Mouse (Mus musculus) ES-E14 (cell line): ENCODE measurements around the gene Plp1.

ENCODE experiments used
- CHD2 ChIP-seq: IDR thresholded peaks from 2 replicates; pipeline ENCODE4 v1.6.1; 2014; ENCODE audit warnings: mild to moderate bottlenecking, low read depth, low read length, inconsistent platforms
- HCFC1 ChIP-seq: IDR thresholded peaks from 2 replicates; pipeline ENCODE4 v1.6.1; 2012; ENCODE audit warnings: low read length, inconsistent platforms, borderline replicate concordance; ENCODE audit not compliant: insufficient read depth
- MAFK ChIP-seq: IDR thresholded peaks from 2 replicates; pipeline ENCODE4 v1.6.1; 2014; ENCODE audit warnings: mild to moderate bottlenecking, low read depth, low read length, inconsistent platforms; ENCODE audit not compliant: insufficient read depth

DNA sequence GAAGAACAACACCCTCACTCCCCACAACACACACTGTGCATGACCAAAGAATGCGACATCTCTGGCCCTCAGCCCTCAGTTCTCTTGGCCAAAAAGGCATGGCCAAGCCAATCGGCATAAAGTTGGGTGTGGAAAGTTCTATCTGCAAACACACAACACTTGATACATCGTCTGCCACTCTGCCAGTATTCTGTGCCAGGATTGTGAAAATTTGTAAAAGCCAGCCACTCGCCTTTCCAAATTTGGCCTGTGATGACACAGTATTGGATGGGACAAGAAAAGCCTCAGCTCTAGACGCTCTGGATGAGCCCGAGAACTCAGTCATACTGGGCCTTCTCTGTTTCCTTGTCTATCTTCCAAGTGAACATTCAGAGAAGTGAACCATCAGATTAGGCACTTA lies 2.7 kb upstream of the Plp1 start:
- TF ChIP-seq MAFK, result no peak
- TF ChIP-seq CHD2, result no peak
- no peak for TF ChIP-seq HCFC1
